Mouse (Mus musculus) adrenal gland, postnatal 10 days (tissue): ENCODE measurements around the gene Ssu72. TPM values are rescaled to one million over a fixed set of nuclear protein-coding genes. Genes with fewer than 3 reads are reported as not detected.
"Not testable (repeated sequence)": the region's sequence is repeated elsewhere in the genome, so short reads cannot be mapped to it uniquely, and the experiment has no call there.

Experiments
- DNase-seq: peaks from one replicate; pipeline ENCODE4 v3.0.0; 2021; ENCODE audit warnings: mixed read lengths
- total RNA-seq, 2 experiments: library from RNA; stranded (reverse); gene quantifications; 2 replicates each; pipeline ENCODE4 v1.2.3; 2021

The Ssu72 gene
- total RNA-seq, 2 experiments from 2014 or later, result 86.5 to 90.9 TPM

GRCm38 (mm10) chr4:155700425-155700824 lies 4.2 kb upstream of the Ssu72 start:
- peak; percentile 15 for DNase-seq

- DNase-seq, result no peak
Measured at GRCm38 (mm10) chr4:155703425-155703929, 1.1 kb upstream of the Ssu72 start.

- no peak for DNase-seq
Measured at GRCm38 (mm10) chr4:155705592-155705929, 961 bp downstream of the Ssu72 start.

- no peak for DNase-seq
Measured at GRCm38 (mm10) chr4:155708582-155708981, 4.0 kb downstream of the Ssu72 start.

- no peak for DNase-seq
Measured at GRCm38 (mm10) chr4:155708988-155709387, 4.4 kb downstream of the Ssu72 start.

GRCm38 (mm10) chr4:155710521-155711252 lies 6.1 kb downstream of the Ssu72 start:
- peak; percentile 18 for DNase-seq

GRCm38 (mm10) chr4:155721668-155722083 lies 17.1 kb downstream of the Ssu72 start:
- no peak for DNase-seq

GRCm38 (mm10) chr4:155727993-155728392 lies 23.4 kb downstream of the Ssu72 start:
- DNase-seq, result no peak

- DNase-seq, result peak; percentile 28
Measured at GRCm38 (mm10) chr4:155733267-155733666, 28.7 kb downstream of the Ssu72 start.

- DNase-seq, result peak; percentile 92
Measured at GRCm38 (mm10) chr4:155734350-155734941, 29.8 kb downstream of the Ssu72 start, which contains the start of gene Tmem240. Gene Tmem240 (plus strand): TSS chr4:155734800.

- DNase-seq, result peak; percentile 41
Measured at GRCm38 (mm10) chr4:155734951-155735702, 30.5 kb downstream of the Ssu72 start.

GRCm38 (mm10) chr4:155735788-155736187 lies 31.2 kb downstream of the Ssu72 start:
- no peak for DNase-seq

- no peak for DNase-seq
Measured at GRCm38 (mm10) chr4:155736421-155736820, 31.8 kb downstream of the Ssu72 start.

GRCm38 (mm10) chr4:155738262-155738661 lies 33.7 kb downstream of the Ssu72 start:
- no peak for DNase-seq

GRCm38 (mm10) chr4:155739152-155739551 lies 34.6 kb downstream of the Ssu72 start:
- DNase-seq, result no peak

- peak; percentile 47 for DNase-seq
Measured at GRCm38 (mm10) chr4:155739741-155740636, 35.4 kb downstream of the Ssu72 start.

GRCm38 (mm10) chr4:155740681-155741080 lies 36.1 kb downstream of the Ssu72 start:
- not testable (repeated sequence) for DNase-seq

GRCm38 (mm10) chr4:155742684-155743083 lies 38.1 kb downstream of the Ssu72 start:
- DNase-seq, result no peak

GRCm38 (mm10) chr4:155744474-155744873 lies 39.9 kb downstream of the Ssu72 start:
- no peak for DNase-seq

GRCm38 (mm10) chr4:155745136-155745535 lies 40.5 kb downstream of the Ssu72 start:
- no peak for DNase-seq

GRCm38 (mm10) chr4:155746036-155746548 lies 41.5 kb downstream of the Ssu72 start:
- DNase-seq, result no peak
